Mouse (Mus musculus): ENCODE measurements around the gene Atxn1.

The Atxn1 gene

DNA sequence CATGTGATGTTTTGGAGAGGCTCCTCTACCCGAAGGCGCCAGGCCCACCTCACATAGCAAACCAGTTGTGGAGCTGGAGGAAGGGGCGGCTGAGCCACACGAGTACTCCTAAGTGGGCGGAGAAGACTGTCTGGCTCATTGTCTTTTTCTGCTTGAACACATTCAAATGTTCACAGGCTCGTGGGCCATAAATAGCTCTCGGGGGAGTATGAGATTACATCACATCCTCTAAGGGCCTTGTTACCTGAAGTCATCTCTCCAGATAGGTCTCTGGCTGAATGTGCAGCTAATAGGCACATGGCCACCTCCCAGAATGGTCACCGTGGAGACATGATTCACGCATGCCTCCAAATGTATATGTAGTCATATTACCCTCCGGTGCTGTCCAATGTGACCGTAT lies 350.0 kb downstream of the Atxn1 start:
- DNase-seq = peak; percentile 57

GRCm38 (mm10) chr13:45613346-45613745 lies 351.5 kb downstream of the Atxn1 start:
- DNase-seq = no peak

DNA sequence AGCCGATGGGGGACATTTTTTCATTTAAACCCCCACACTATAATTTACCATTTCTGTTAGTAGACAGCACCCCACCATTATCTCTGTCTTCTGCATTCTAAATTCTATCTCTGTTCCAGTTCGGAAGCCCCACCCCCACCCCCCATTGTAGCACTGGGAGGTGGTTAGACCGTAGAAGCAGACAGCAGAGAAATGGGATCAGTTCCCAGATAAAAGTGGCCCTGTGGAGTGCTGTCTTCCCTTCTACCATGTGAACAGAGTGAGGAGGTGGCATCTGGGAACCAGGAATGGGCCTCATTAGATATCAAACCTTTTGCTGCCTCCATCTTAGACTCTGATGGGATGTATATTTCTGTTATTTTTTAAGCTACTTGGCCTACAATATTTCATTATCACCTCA lies 353.3 kb downstream of the Atxn1 start:
- DNase-seq = no peak

- no peak for DNase-seq
Measured at GRCm38 (mm10) chr13:45609461-45609860, 355.3 kb downstream of the Atxn1 start.

DNA sequence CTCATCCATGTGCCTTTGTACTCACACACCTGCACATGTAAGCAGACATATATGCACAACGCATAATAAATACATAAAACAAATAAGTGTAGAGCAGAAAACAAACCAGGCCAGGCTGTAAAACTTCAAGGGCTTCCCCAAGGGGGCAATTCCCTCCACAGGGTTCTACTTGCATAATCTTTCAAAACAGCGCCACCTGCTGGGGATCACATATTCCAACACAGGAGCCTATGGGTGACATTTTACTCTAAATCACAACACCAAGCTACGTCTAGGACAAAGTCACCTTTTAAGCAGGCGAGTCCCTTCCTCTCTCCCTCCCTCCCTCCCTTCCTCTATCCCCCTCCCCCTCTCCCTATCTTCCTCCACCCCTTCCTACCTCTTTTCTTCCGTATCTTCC lies 356.2 kb downstream of the Atxn1 start:
- no peak for DNase-seq

GRCm38 (mm10) chr13:45607946-45608345 lies 356.9 kb downstream of the Atxn1 start:
- no peak for DNase-seq

- no peak for DNase-seq
Measured at GRCm38 (mm10) chr13:45603636-45604035, 361.2 kb downstream of the Atxn1 start.

- no peak for DNase-seq
Measured at GRCm38 (mm10) chr13:45600443-45600842, 364.4 kb downstream of the Atxn1 start.

DNA sequence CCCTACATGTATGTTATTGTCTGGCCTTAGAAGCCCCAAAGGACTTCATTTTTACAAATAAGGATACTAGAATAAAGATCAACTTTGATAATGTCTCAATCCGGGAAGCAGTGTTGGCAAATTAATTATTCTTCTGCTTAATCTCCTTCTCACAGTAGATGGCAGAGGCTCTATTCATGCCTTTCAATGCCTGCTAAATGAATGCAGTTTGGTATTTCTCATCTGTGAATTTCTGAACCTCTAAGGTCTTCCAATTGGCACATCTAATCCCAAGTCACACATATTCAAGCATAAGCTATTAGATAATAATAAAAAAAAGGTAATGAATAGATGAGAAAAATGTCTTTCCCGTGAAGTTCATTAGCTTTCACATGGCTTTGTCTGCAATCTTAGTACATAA lies 365.0 kb downstream of the Atxn1 start:
- no peak for DNase-seq

DNA sequence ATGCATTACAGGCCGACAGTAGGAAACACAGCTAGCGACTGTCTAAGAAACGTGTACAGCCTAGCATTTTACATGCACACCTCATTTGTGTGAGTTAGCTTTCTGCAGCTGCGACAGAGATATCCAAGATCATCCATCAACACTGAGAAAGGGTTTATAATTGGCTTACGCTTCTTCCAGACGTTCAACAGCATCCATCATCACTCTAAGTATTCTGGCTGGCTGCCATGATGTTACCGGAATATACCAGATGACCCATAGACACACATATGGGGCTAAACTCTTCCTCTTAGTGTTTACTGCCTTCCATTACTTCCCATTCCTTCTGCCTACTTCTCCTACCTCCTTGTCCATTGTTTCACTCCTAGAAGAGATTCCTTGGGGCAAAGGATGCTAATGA lies 369.4 kb downstream of the Atxn1 start:
- no peak for DNase-seq

GRCm38 (mm10) chr13:45593914-45594313 lies 370.9 kb downstream of the Atxn1 start:
- no peak for DNase-seq

GRCm38 (mm10) chr13:45590898-45591297 lies 373.9 kb downstream of the Atxn1 start:
- DNase-seq = no peak

- no peak for DNase-seq
Measured at GRCm38 (mm10) chr13:45583061-45583460, 381.7 kb downstream of the Atxn1 start.

DNA sequence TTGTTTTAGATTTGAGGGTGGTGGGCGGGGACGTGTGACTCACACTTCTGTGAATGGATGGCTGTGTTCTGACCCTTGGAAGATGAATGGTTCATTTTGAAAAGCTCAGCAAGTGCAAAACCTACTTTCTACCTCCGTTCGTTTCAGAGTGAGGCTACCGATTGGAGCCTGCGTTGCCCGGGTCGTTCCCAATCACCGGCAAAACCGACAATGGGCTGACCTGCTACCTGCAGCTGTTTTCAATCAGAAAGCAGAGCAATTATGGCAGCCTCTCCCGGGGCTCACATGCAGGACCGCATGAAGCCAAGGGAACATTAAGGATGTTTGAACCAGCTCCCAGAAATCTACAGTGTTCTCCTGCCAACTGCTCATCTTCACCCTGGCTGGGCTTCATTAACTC lies 382.5 kb downstream of the Atxn1 start:
- DNase-seq = peak; percentile 20

GRCm38 (mm10) chr13:45579751-45580150 lies 385.1 kb downstream of the Atxn1 start:
- no peak for DNase-seq

DNA sequence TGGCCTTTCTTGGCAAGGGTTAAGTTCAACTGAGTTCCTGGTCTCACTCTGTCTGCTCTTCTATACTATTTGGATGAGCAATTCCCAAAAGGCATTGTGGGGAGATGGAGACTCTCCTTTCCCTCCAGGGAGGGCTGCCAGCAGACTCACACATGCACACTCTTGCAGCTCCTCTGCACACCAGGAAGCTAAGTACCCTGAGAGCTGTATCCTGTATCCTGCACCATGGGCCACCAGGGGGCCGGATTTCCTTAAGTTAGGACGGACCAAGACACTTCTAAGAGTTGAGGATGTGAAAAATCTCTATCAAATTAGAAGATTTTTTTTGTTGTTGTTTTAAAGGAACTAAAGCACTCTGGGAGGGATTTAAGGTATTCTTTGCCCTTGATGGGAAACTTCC lies 387.0 kb downstream of the Atxn1 start:
- no peak for DNase-seq

GRCm38 (mm10) chr13:45577366-45577765 lies 387.4 kb downstream of the Atxn1 start:
- DNase-seq = no peak

GRCm38 (mm10) chr13:45576185-45576584 lies 388.6 kb downstream of the Atxn1 start:
- DNase-seq = no peak

DNA sequence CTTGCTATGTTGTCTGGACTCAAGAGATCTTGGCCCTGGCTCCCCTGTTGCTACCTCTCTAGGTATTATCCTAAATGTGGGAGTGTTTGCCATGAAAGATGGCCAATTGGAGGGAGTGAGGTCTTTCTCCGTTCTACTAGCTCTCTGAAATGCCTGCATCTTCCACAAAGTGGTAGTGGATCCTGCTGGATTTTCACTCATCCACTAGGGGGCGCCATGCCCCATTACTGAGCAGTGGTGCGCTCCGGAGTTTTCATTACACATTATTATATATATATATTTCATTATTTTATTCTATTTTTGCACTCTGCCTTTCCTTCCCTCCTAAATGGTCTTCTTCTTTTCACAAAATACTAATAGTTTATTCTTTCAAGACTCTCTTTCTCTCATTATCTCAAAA lies 392.0 kb downstream of the Atxn1 start:
- peak; percentile 49 for DNase-seq

DNA sequence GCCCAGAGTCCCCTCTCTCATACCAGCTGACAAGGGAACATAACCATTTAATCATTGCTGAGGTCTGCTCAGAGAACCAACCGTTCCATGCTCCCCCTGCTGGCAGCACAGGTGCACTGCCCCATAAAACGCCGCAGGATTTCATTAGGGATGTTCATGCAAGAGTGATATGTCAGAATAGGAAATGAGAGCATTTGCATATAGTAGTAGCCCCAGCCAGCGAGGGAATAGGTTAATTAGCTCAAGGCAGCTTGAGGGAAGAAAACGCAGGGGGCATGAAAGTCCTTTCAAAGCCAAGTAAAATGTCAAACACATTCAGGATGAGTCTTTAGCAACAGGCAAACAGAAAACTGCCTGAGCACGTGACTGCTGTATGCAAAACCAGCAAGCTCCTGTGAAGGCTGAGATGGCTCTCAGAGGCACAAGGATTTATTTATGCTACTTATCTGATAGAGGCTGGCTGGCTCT lies 393.0 kb downstream of the Atxn1 start:
- DNase-seq = peak; percentile 80

DNA sequence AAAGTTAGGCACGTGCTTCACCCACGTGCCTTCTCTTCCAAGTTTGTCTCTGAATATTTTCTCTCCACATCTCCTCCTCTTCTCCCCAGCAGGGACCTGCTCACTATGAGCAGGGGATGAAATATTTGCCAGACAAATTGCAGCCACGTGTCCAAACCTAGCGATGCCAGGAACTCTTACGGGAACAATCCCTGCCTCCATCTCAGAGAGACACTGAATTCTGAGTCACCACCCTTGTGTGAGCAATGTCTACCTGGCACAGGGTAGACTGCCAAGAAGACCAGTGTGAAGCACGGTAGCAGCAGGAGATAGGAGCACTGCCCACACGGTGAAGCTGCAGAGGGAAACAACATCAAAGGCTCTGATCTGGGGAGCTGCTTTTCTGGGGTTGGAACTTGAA lies 394.9 kb downstream of the Atxn1 start:
- peak; percentile 63 for DNase-seq

GRCm38 (mm10) chr13:45564946-45565345 lies 399.9 kb downstream of the Atxn1 start:
- no peak for DNase-seq

GRCm38 (mm10) chr13:45562011-45562410 lies 402.8 kb downstream of the Atxn1 start:
- DNase-seq = no peak

DNA sequence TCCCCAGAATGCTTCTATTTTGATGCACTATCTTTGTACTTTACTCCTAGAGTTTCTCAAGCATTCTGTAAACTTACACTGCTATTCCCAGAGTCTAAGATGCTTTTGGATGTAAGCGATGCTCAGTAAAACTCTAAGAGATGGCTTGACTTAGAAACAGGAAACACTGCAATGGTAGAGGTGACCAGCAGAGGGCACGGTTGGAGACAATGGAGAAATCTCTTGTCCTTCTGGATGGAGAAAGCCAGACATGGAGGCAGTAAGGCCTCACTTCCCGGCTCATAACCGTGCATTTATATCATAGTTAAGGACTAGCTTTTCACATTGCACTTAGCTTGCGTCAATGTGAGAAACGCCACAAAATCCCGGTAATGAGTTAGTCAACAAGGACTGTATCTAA lies 404.3 kb downstream of the Atxn1 start:
- no peak for DNase-seq

DNA sequence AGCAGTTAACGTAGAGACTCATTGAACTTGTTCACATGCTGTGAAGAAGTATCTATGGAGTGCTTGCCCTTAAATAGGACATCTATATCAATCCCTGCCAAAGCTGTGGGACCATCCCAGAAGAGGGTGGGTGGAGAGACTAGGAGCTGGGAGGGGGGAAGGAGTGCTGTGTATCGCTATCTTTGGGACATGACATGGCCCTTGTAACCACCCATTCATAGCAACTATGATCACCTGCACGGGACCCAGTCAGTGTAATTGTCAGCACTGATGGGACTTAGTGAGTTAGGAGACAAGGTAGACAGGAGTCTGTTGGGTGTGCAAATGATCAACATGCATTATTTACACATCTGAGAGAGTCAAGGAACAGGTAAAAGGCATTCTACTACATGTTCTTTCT lies 405.6 kb downstream of the Atxn1 start:
- no peak for DNase-seq

GRCm38 (mm10) chr13:45558367-45558766 lies 406.4 kb downstream of the Atxn1 start:
- DNase-seq = no peak

Measured in right cerebral cortex, postnatal 25 days (tissue).